In the genomic region with DNA sequence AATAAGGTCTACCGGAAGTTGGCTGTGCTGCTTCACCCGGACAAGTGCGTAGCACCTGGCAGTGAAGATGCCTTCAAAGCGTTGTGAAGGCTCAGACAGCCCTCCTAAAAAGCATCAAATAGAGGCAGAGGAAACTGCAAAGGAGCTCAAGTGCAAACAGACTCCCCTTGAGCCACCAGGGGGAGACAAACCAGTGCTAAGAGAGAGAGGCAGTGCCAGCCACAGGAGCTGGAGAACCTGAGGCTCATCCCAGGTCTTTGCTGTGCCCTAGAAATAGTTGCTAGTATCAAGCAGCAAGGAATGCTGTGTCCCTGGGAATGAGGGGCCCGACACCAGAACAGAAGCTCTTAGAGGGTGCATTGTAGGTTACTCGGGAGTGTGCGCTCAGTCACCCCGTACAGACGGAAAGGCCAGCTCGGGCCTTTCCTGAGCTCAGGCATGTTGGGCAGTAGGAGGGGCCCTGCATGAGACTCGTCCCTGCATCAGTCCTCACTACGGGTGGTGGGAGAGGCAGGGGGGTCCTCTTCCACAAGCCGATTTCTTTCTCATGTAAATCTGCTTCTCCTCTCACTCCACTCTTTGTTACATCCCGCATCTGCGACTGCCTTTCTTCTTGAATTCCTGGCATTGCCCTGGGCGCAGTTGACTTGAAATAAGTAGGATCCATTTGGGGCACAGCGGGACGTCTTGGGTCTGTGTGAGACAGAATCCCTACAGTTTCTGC, we compare ENCODE assay signal across 8 mouse cellular contexts. TPM values are rescaled to one million over a fixed set of nuclear protein-coding genes. Genes with fewer than 3 reads are reported as not detected.
DNase-seq lines count a peak whose midpoint lies in the region; ATAC-seq and TF ChIP-seq lines count a peak whose summit lies in the region.

No protein-coding gene starts in this region.

- no peaks in the 10 kb centered on the region for H3K9me3 ChIP-seq in ES-Bruce4 (replicated peaks; ENCODE audit: control insufficient read depth, insufficient read depth, low read length, poor library complexity, severe bottlenecking)
- H3K9me3 ChIP-seq in forebrain, embryonic 11.5 days (ENCODE audit: control insufficient read depth, low read length): no peaks in the 10 kb centered on the region; the same call in 1 of the 2 replicates
- no peaks in the 10 kb centered on the region for H3K9me3 ChIP-seq in lung, embryonic 14.5 days (ENCODE audit: low read depth, low read length)

- 14% methylated on average over 18 of the region's 18 CpGs for WGBS in forebrain, embryonic 11.5 days
- 17% methylated on average over 18 of the region's 18 CpGs for WGBS in lung, embryonic 14.5 days
- 61% methylated on average over 18 of the region's 18 CpGs for WGBS in thymus, adult 2 months

- H3K4me3 ChIP-seq in ES-Bruce4 (ENCODE audit: low read depth, low read length): no peak overlapping the region
- peak overlapping the region; percentile 16 for H3K4me3 ChIP-seq in forebrain, embryonic 11.5 days (ENCODE audit: low read depth, low read length)
- H3K4me3 ChIP-seq in layer of hippocampus, adult 2 months: peak overlapping the region; percentile 13
- H3K4me3 ChIP-seq in lung, embryonic 14.5 days (ENCODE audit: low read depth, low read length): no peak overlapping the region
- H3K4me3 ChIP-seq in thymus, adult 2 months (ENCODE audit: control insufficient read depth, insufficient read depth, low read length): no peak overlapping the region

- TF ChIP-seq POLR2A in ES-Bruce4 (IDR thresholded peaks at IDR 0.05; ENCODE audit: insufficient read depth, low read length): no peak
- TF ChIP-seq POLR2A in thymus, adult 2 months (IDR thresholded peaks at IDR 0.05; ENCODE audit: control insufficient read depth, extremely low read depth, insufficient read depth, low read length, poor library complexity): no peak

- DNase-seq in c-Kit-positive CD71-positive TER-119-negative erythroid progenitor cells, embryonic 14.5 days (ENCODE audit: low read depth): peak; percentile 43
- peak; percentile 83 for DNase-seq in forebrain, embryonic 11.5 days (ENCODE audit: low spot score)
- peak; percentile 78 for DNase-seq in heart, postnatal 4 days
- DNase-seq in layer of hippocampus, adult 2 months (ENCODE audit: low spot score in 2 of 2): peak; percentile 70 to 85
- DNase-seq in lung, embryonic 14.5 days: peak; percentile 87
- peak; percentile 33 for DNase-seq in ovary, postnatal 10 days (ENCODE audit: low spot score)
- peak; percentile 84 for DNase-seq in thymus, adult 2 months

- no peaks in the 10 kb centered on the region for H3K27me3 ChIP-seq in ES-Bruce4 (ENCODE audit: control insufficient read depth, insufficient read depth, low read length, poor library complexity, severe bottlenecking)
- no peaks in the 10 kb centered on the region for H3K27me3 ChIP-seq in forebrain, embryonic 11.5 days (ENCODE audit: control insufficient read depth, insufficient read depth, low read length)
- H3K27me3 ChIP-seq in lung, embryonic 14.5 days (ENCODE audit: insufficient read depth, low read length): no peaks in the 10 kb centered on the region
- H3K27me3 ChIP-seq in thymus, adult 2 months (ENCODE audit: control insufficient read depth, insufficient read depth, low read length): no peaks in the 10 kb centered on the region

- H3K9ac ChIP-seq in ES-Bruce4 (ENCODE audit: low read depth, poor library complexity, severe bottlenecking): no peak overlapping the region
- H3K9ac ChIP-seq in forebrain, embryonic 11.5 days (ENCODE audit: low read length): peak overlapping the region; percentile 43; the same call in 1 of the 2 replicates
- H3K9ac ChIP-seq in lung, embryonic 14.5 days: 0 out of 2 replicates have a peak overlapping the region, but pooled peaks have one; percentile 24

- no peak overlapping the region for H3K27ac ChIP-seq in ES-Bruce4 (ENCODE audit: insufficient read depth, low read length)
- H3K27ac ChIP-seq in forebrain, embryonic 11.5 days (ENCODE audit: low read depth, low read length): no peak overlapping the region
- H3K27ac ChIP-seq in layer of hippocampus, adult 2 months: no peak overlapping the region
- H3K27ac ChIP-seq in lung, embryonic 14.5 days (ENCODE audit: low read depth): no peak overlapping the region
- no peak overlapping the region for H3K27ac ChIP-seq in thymus, adult 2 months (ENCODE audit: control insufficient read depth, insufficient read depth, low read length)

- peak; percentile 83 for ATAC-seq in forebrain, embryonic 11.5 days (replicated peaks; ENCODE audit: low FRiP score)
- ATAC-seq in lung, embryonic 14.5 days (ENCODE audit: insufficient read depth): peak; percentile 75; the same call in 1 of the 2 replicates

- peak; percentile 70 for TF ChIP-seq CTCF in ES-Bruce4 (IDR thresholded peaks at IDR 0.05; ENCODE audit: low read depth, low read length)
- TF ChIP-seq CTCF in layer of hippocampus, adult 2 months (conservative IDR thresholded peaks at IDR 0.05): peak; percentile 92
- TF ChIP-seq CTCF in lung, embryonic 14.5 days (IDR thresholded peaks at IDR 0.05; ENCODE audit: low read depth): peak; percentile 83
- peak; percentile 59; the same call in 1 of the 2 replicates for TF ChIP-seq CTCF in thymus, adult 2 months (IDR thresholded peaks at IDR 0.05; ENCODE audit: borderline replicate concordance, control insufficient read depth, extremely low read depth, insufficient read depth, low read length, poor library complexity)

- H3K36me3 ChIP-seq in ES-Bruce4 (ENCODE audit: control insufficient read depth, insufficient read depth, low read length, poor library complexity, severe bottlenecking): no peaks in the 10 kb centered on the region
- H3K36me3 ChIP-seq in forebrain, embryonic 11.5 days (ENCODE audit: control insufficient read depth, insufficient read depth, low read length): no peaks in the 10 kb centered on the region
- H3K36me3 ChIP-seq in lung, embryonic 14.5 days (ENCODE audit: insufficient read depth): no peaks in the 10 kb centered on the region
- H3K36me3 ChIP-seq in thymus, adult 2 months (ENCODE audit: control insufficient read depth, insufficient read depth, low read length): no peaks in the 10 kb centered on the region

- no peaks in the 10 kb centered on the region for H3K4me1 ChIP-seq in ES-Bruce4 (ENCODE audit: control insufficient read depth, insufficient read depth, low read length)
- H3K4me1 ChIP-seq in forebrain, embryonic 11.5 days (replicated peaks; ENCODE audit: control insufficient read depth, insufficient read depth, low read length): no peaks in the 10 kb centered on the region
- no peaks in the 10 kb centered on the region for H3K4me1 ChIP-seq in lung, embryonic 14.5 days (ENCODE audit: insufficient read depth)
- H3K4me1 ChIP-seq in thymus, adult 2 months (replicated peaks; ENCODE audit: control insufficient read depth, insufficient read depth, low read length): peaks cover 3% of the 10 kb centered on the region; the same call in 1 of the 2 replicates

- TF ChIP-seq EP300 in ES-Bruce4 (IDR thresholded peaks at IDR 0.05; ENCODE audit: insufficient read depth, low read depth, low read length): 0 out of 2 replicates have a peak, but pooled peaks have one; percentile 11

- H3K4me2 ChIP-seq in forebrain, embryonic 11.5 days (ENCODE audit: low read depth, low read length, severe bottlenecking): peak overlapping the region; percentile 47; the same call in 1 of the 2 replicates
- peak overlapping the region; percentile 54 for H3K4me2 ChIP-seq in lung, embryonic 14.5 days

RNA-seq across cellular contexts. Expression of a gene that starts 34.3 kb away (rescaled TPM):
- 109 and 116 TPM in 2 replicates for polyA plus RNA-seq in ES-Bruce4 (2011; ENCODE audit: insufficient read depth, insufficient read length, low read depth, missing spikeins)
- polyA plus RNA-seq in forebrain, embryonic 11.5 days (2014; fragmentation: Nextera tagmentation; extraction: Ambion mirVana): 70.1 and 70.2 TPM in 2 replicates
- 10 to 100 TPM; 49.4 to 51.6 TPM for total RNA-seq in heart, postnatal 4 days (2021)
- 10 to 100 TPM; 49.6 to 51.5 TPM for total RNA-seq in layer of hippocampus, adult 2 months (2021)
- 63.2 and 69.5 TPM in 2 replicates for polyA plus RNA-seq in lung, embryonic 14.5 days (2014; fragmentation: Nextera tagmentation; extraction: Ambion mirVana)
- 12.0 and 13.4 TPM in 2 replicates for polyA plus RNA-seq in thymus, adult 2 months (2012; rRNA removed)

Comparison
In these comparisons a context has a peak if more than half of its experiments do, and no peak if none do; other contexts are left out.
1. H3K4me3 ChIP-seq: peak in forebrain, embryonic 11.5 days (single experiment) and layer of hippocampus, adult 2 months (single experiment); none in ES-Bruce4 (single experiment), lung, embryonic 14.5 days (single experiment) and thymus, adult 2 months (single experiment).
2. DNase-seq: peak in every context shown above with its lines; median percentile 87 in lung, embryonic 14.5 days; 84 in thymus, adult 2 months; 83 in forebrain, embryonic 11.5 days; 78 in heart, postnatal 4 days; 78 in layer of hippocampus, adult 2 months; 43 in c-Kit-positive CD71-positive TER-119-negative erythroid progenitor cells, embryonic 14.5 days; 33 in ovary, postnatal 10 days.
3. Peak in every context shown above with its lines, with median percentiles within 50 percentile points of each other: CTCF ChIP-seq.